Mouse (Mus musculus) CD4-positive naive resting alpha-beta T cell, adult 57 days (primary cell): ENCODE measurements around the gene Kcmf1. TPM values are rescaled to one million over a fixed set of nuclear protein-coding genes. Genes with fewer than 3 reads are reported as not detected.

Source experiments
- total RNA-seq: library from RNA; stranded (reverse); gene quantifications from one replicate; pipeline ENCODE4 v1.2.4, GENCODE M21; 2023

Gene Kcmf1
- total RNA-seq, result 56.2 TPM

DNA sequence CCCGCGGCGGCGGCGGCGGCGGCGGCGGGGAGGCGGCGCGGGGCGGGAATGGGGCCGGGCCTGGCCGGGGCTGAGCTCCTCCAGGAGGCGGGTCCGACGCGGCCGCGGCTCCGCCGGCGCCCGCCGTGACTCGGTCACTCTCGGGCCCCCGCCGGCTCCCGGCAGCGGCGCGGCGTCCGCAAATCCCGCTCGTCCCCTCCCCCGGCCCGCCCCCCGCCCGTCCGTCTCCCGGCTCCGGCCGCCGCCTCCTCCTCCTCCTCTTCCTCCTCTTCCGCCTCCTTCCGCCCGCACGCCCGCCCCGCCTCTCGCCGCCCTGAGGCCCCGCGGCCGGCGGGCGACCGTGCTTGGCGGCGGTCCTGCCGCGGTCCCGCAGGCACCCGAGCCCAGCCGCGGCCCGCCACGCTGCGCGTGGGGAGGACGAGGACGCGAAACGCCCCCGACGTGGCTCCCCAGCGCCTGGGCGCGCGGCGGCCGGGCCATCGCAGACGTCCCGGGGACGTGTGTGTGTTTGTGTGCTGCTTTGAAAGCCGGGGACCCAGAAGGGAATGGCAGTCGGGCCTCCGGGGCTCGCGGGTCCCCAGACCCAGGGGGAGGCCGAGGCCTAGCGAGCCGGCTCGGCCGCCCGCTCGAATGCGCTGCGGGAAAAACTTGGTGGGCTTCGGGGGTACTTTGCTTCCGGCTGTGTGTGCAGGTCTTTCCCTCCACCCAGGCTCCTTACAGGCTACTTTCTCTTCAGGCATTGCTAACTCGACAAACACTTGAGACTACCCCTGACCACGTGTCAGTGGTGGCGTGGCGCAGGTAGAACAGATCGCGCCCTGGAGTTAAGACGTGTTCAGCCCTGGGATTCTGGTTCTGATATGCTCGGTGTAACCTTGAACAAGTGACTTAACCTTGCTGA lies at the start of gene Kcmf1:
TSS of gene Kcmf1 (minus strand) at position 199 of the 901 bp plus-strand sequence.

Other genes starting within 250 kb of the Kcmf1 start
- gene Tcf7l1, start 110.7 kb downstream of the Kcmf1 start, total RNA-seq, result 3.1 TPM
- gene Tmsb10, start 58.8 kb upstream of the Kcmf1 start, total RNA-seq, result 4,073 TPM